Mouse (Mus musculus): ENCODE data around the gene Mroh2a. TPM values are rescaled to one million over a fixed set of nuclear protein-coding genes. Genes with fewer than 3 reads are reported as not detected.

Mroh2a gene
- total and polyA plus RNA-seq, 3 experiments, result 0.06 to 0.13 TPM; not detected in 1

GRCm38 (mm10) chr1:88235046-88235893, 8.5 kb downstream of the Mroh2a start:
- intact Hi-C loops (cut with DNase I), result no loop called here
- Histone ChIP-seq H3K27me3 (ENCODE audit: control insufficient read depth, insufficient read depth, low read length) (no peaks in the 10 kb centered on the region), H3K4me1 (ENCODE audit: control insufficient read depth, insufficient read depth, low read length) (no peaks in the 10 kb centered on the region), H3K79me2 (replicated peaks; ENCODE audit: control insufficient read depth, insufficient read depth, low read length) (no peaks in the 10 kb centered on the region), H3K4me3 (no peak overlapping the region), H3K27ac (no peak overlapping the region), H3K36me3 (ENCODE audit: control insufficient read depth, insufficient read depth, low read length) (no peaks in the 10 kb centered on the region), H3K9ac (ENCODE audit: low read depth, low read length) (no peak overlapping the region)
- TF ChIP-seq CTCF (IDR thresholded peaks at IDR 0.05) (no peak), EP300 (IDR thresholded peaks at IDR 0.05; ENCODE audit: insufficient read depth, low read depth, low read length) (no peak), POLR2A (IDR thresholded peaks at IDR 0.05; ENCODE audit: insufficient read depth, low read depth, low read length) (no peak)
- DNase-seq, result no peak
- WGBS, result 55% methylated on average over 11 of the region's 11 CpGs

GRCm38 (mm10) chr1:88235894-88236415, 9.2 kb downstream of the Mroh2a start:
- DNase-seq, result no peak
- TF ChIP-seq CTCF (IDR thresholded peaks at IDR 0.05) (no peak), POLR2A (IDR thresholded peaks at IDR 0.05; ENCODE audit: insufficient read depth, low read depth, low read length) (no peak), EP300 (IDR thresholded peaks at IDR 0.05; ENCODE audit: insufficient read depth, low read depth, low read length) (no peak)
- 44% methylated on average over 4 of the region's 4 CpGs for WGBS
- H3K27me3 ChIP-seq (ENCODE audit: control insufficient read depth, insufficient read depth, low read length), result no peaks in the 10 kb centered on the region
- no peak overlapping the region for H3K27ac ChIP-seq
- H3K36me3 ChIP-seq (ENCODE audit: control insufficient read depth, insufficient read depth, low read length), result no peaks in the 10 kb centered on the region
- H3K4me3 ChIP-seq, result no peak overlapping the region
- no peaks in the 10 kb centered on the region for H3K4me1 ChIP-seq (ENCODE audit: control insufficient read depth, insufficient read depth, low read length)
- H3K79me2 ChIP-seq (replicated peaks; ENCODE audit: control insufficient read depth, insufficient read depth, low read length), result no peaks in the 10 kb centered on the region
- intact Hi-C loops (cut with DNase I), result no loop called here
- no peak overlapping the region for H3K9ac ChIP-seq (ENCODE audit: low read depth, low read length)

- Histone ChIP-seq H3K4me1 (ENCODE audit: control insufficient read depth, insufficient read depth, low read length) (no peaks in the 10 kb centered on the region), H3K27ac (no peak overlapping the region), H3K79me2 (replicated peaks; ENCODE audit: control insufficient read depth, insufficient read depth, low read length) (no peaks in the 10 kb centered on the region), H3K36me3 (ENCODE audit: control insufficient read depth, insufficient read depth, low read length) (no peaks in the 10 kb centered on the region), H3K4me3 (no peak overlapping the region), H3K9ac (ENCODE audit: low read depth, low read length) (no peak overlapping the region), H3K27me3 (ENCODE audit: control insufficient read depth, insufficient read depth, low read length) (no peaks in the 10 kb centered on the region)
- DNase-seq, result no peak
- intact Hi-C loops (cut with DNase I), result no loop called here
- TF ChIP-seq CTCF (IDR thresholded peaks at IDR 0.05) (no peak), EP300 (IDR thresholded peaks at IDR 0.05; ENCODE audit: insufficient read depth, low read depth, low read length) (no peak), POLR2A (IDR thresholded peaks at IDR 0.05; ENCODE audit: insufficient read depth, low read depth, low read length) (no peak)
- 64% methylated on average over 5 of the region's 5 CpGs for WGBS
Observed at GRCm38 (mm10) chr1:88237311-88237710, 10.5 kb downstream of the Mroh2a start.

DNA sequence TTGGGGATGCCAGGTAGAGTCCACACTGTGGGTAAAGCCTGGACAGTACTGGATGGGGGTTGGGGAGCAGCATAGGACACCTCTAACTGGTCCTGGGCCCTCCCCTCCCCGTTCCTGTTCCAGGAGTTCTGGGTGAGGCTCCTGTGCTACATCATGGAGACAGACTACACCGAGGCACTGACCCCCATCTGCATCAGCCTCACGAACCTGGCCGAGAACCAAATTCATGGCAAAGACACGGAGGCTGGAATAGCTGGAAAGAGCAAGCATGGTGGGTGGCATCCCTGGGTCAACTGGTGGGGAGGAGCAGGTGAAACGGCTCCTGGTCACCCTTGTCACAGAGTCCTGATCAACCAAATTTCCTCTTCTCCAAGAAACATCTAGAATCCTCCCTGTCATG, 12.0 kb downstream of the Mroh2a start:
- 68% methylated on average over 6 of the region's 6 CpGs for WGBS
- intact Hi-C loops (cut with DNase I), result no loop called here
- no peaks in the 10 kb centered on the region for H3K4me1 ChIP-seq (ENCODE audit: control insufficient read depth, insufficient read depth, low read length)
- H3K9ac ChIP-seq (ENCODE audit: low read depth, low read length), result no peak overlapping the region
- H3K27me3 ChIP-seq (ENCODE audit: control insufficient read depth, insufficient read depth, low read length), result no peaks in the 10 kb centered on the region
- H3K79me2 ChIP-seq (replicated peaks; ENCODE audit: control insufficient read depth, insufficient read depth, low read length), result no peaks in the 10 kb centered on the region
- H3K4me3 ChIP-seq, result no peak overlapping the region
- no peak for DNase-seq
- no peaks in the 10 kb centered on the region for H3K36me3 ChIP-seq (ENCODE audit: control insufficient read depth, insufficient read depth, low read length)
- TF ChIP-seq POLR2A (IDR thresholded peaks at IDR 0.05; ENCODE audit: insufficient read depth, low read depth, low read length) (no peak), CTCF (IDR thresholded peaks at IDR 0.05) (no peak), EP300 (IDR thresholded peaks at IDR 0.05; ENCODE audit: insufficient read depth, low read depth, low read length) (no peak)
- no peak overlapping the region for H3K27ac ChIP-seq

- no peak overlapping the region for H3K27ac ChIP-seq
- no peak for DNase-seq
- H3K36me3 ChIP-seq (ENCODE audit: control insufficient read depth, insufficient read depth, low read length), result no peaks in the 10 kb centered on the region
- no peaks in the 10 kb centered on the region for H3K79me2 ChIP-seq (replicated peaks; ENCODE audit: control insufficient read depth, insufficient read depth, low read length)
- no peaks in the 10 kb centered on the region for H3K27me3 ChIP-seq (ENCODE audit: control insufficient read depth, insufficient read depth, low read length)
- H3K4me3 ChIP-seq, result no peak overlapping the region
- WGBS, result 61% methylated on average over 5 of the region's 5 CpGs
- TF ChIP-seq CTCF (IDR thresholded peaks at IDR 0.05) (no peak), POLR2A (IDR thresholded peaks at IDR 0.05; ENCODE audit: insufficient read depth, low read depth, low read length) (no peak), EP300 (IDR thresholded peaks at IDR 0.05; ENCODE audit: insufficient read depth, low read depth, low read length) (no peak)
- H3K9ac ChIP-seq (ENCODE audit: low read depth, low read length), result no peak overlapping the region
- no peaks in the 10 kb centered on the region for H3K4me1 ChIP-seq (ENCODE audit: control insufficient read depth, insufficient read depth, low read length)
- intact Hi-C loops (cut with DNase I), result no loop called here
Observed at GRCm38 (mm10) chr1:88240072-88240471, 13.3 kb downstream of the Mroh2a start.

DNA sequence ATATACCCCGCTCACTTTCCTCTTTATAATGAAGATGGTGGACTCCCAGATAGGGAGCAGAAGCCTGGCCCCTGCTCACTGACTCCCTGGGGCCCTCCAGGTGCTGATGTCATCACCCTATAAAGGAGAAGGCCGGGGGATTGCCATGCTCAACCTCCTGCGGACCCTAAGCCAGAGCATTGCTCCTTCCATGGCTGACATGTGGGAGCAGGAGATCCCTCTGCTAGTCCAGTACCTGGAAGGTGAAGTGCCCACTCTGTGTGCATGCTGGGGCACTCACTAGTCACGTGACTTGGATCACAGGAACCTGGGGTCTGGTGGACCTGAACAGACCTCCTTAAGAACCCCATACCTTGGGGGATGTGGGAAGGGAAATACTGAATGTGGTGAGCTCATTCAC, 13.8 kb downstream of the Mroh2a start:
- WGBS, result 56% methylated on average over 4 of the region's 4 CpGs
- Histone ChIP-seq H3K4me3 (no peak overlapping the region), H3K27ac (no peak overlapping the region), H3K4me1 (ENCODE audit: control insufficient read depth, insufficient read depth, low read length) (no peaks in the 10 kb centered on the region), H3K79me2 (replicated peaks; ENCODE audit: control insufficient read depth, insufficient read depth, low read length) (no peaks in the 10 kb centered on the region), H3K9ac (ENCODE audit: low read depth, low read length) (no peak overlapping the region), H3K27me3 (ENCODE audit: control insufficient read depth, insufficient read depth, low read length) (no peaks in the 10 kb centered on the region), H3K36me3 (ENCODE audit: control insufficient read depth, insufficient read depth, low read length) (no peaks in the 10 kb centered on the region)
- TF ChIP-seq POLR2A (IDR thresholded peaks at IDR 0.05; ENCODE audit: insufficient read depth, low read depth, low read length) (no peak), CTCF (IDR thresholded peaks at IDR 0.05) (no peak), EP300 (IDR thresholded peaks at IDR 0.05; ENCODE audit: insufficient read depth, low read depth, low read length) (no peak)
- DNase-seq, result no peak
- intact Hi-C loops (cut with DNase I), result no loop called here

Data from heart, adult 2 months (tissue).